ENCODE assay signal across 8 mouse cellular contexts in the genomic region with DNA sequence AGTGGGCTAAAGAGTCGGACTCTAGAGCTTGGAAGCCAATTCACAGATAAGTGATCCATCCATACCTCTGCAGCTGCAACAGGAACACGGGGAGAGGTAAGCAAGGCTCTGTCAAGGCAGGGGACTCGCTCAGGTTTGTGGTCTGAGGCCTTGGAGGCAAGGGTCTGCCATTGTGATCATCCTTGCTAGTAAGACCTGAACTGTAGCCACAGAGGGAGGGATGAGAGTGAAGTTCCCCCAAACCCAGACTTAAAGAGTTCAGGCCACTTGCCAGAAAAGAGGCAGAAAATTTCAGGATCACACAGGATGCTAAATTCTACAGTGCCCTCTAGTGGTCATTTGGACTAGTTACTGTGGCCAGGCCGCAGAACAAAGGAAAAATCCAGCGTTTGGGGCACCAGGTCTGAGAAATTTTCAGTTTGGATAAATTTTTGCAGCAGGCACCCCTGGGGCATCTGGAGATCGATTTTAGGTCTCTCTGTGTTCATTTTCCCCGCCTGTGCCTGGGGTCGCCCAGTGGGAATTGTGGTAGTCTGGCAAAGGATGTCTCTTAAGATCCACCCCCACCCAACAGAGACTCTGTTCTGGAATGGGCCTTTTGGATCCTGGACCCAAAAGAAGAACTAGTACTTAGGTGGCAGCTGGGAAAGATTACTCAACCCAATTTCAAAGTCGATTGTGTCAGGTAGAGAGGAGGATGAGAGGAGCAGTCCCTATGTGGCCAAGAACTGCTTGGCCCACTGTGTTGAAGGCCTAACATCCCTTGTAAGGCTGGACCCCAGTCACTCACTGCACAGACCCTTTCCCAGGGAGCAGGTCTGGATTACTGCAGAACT. TPM values are rescaled to one million over a fixed set of nuclear protein-coding genes. Genes with fewer than 3 reads are reported as not detected.
A peak's percentile ranks its signal among the peaks of the same experiment; 100 is the strongest.
DNase-seq lines count a peak whose midpoint lies in the region; ATAC-seq lines count a peak whose summit lies in the region.

No protein-coding gene starts in this region.

- WGBS in liver, embryonic 11.5 days = 44% methylated on average over 9 of the region's 9 CpGs
- WGBS in liver, embryonic 12.5 days (ENCODE audit: insufficient replicate concordance) = 34% methylated on average over 9 of the region's 9 CpGs
- 39% methylated on average over 9 of the region's 9 CpGs for WGBS in forebrain, embryonic 12.5 days
- WGBS in hindbrain, embryonic 16.5 days = 44% methylated on average over 9 of the region's 9 CpGs
- WGBS in midbrain, embryonic 13.5 days = 40% methylated on average over 9 of the region's 9 CpGs

- H3K36me3 ChIP-seq in liver, embryonic 11.5 days (ENCODE audit: control insufficient read depth, insufficient read depth, low read length) = no peaks in the 10 kb centered on the region
- H3K36me3 ChIP-seq in liver, embryonic 12.5 days = no peaks in the 10 kb centered on the region
- H3K36me3 ChIP-seq in forebrain, embryonic 12.5 days (replicated peaks) = no peaks in the 10 kb centered on the region
- H3K36me3 ChIP-seq in hindbrain, embryonic 16.5 days (ENCODE audit: control insufficient read depth, insufficient read depth, low read length) = no peaks in the 10 kb centered on the region
- H3K36me3 ChIP-seq in midbrain, embryonic 13.5 days = no peaks in the 10 kb centered on the region

- H3K9me3 ChIP-seq in liver, embryonic 11.5 days (ENCODE audit: control insufficient read depth, low read length) = no peaks in the 10 kb centered on the region
- no peaks in the 10 kb centered on the region for H3K9me3 ChIP-seq in liver, embryonic 12.5 days (replicated peaks)
- H3K9me3 ChIP-seq in forebrain, embryonic 12.5 days = no peaks in the 10 kb centered on the region
- H3K9me3 ChIP-seq in hindbrain, embryonic 16.5 days (ENCODE audit: control insufficient read depth, low read length) = no peaks in the 10 kb centered on the region
- H3K9me3 ChIP-seq in midbrain, embryonic 13.5 days = no peaks in the 10 kb centered on the region

- no peak overlapping the region for H3K4me3 ChIP-seq in liver, embryonic 11.5 days (ENCODE audit: low read depth, low read length)
- H3K4me3 ChIP-seq in liver, embryonic 12.5 days = no peak overlapping the region
- no peak overlapping the region for H3K4me3 ChIP-seq in forebrain, embryonic 12.5 days (replicated peaks)
- no peak overlapping the region for H3K4me3 ChIP-seq in hindbrain, embryonic 16.5 days (ENCODE audit: low read length)
- no peak overlapping the region for H3K4me3 ChIP-seq in midbrain, embryonic 13.5 days (replicated peaks)

- DNase-seq in liver, embryonic 11.5 days (ENCODE audit: low spot score) = no peak
- peak; percentile 20 for DNase-seq in c-Kit-positive CD71-negative TER-119-negative erythroid progenitor cells, embryonic 14.5 days (ENCODE audit: low read depth)
- DNase-seq in left cerebral cortex, adult 18-20 months (ENCODE audit: low spot score in 2 of 2) = peak; percentile 9 to 19
- DNase-seq in telencephalon, adult 2 months (ENCODE audit: low read depth, low spot score) = peak; percentile 10

- H3K9ac ChIP-seq in liver, embryonic 11.5 days (ENCODE audit: low read depth, low read length) = no peak overlapping the region
- no peak overlapping the region for H3K9ac ChIP-seq in liver, embryonic 12.5 days
- no peak overlapping the region for H3K9ac ChIP-seq in forebrain, embryonic 12.5 days
- H3K9ac ChIP-seq in hindbrain, embryonic 16.5 days (ENCODE audit: low read depth, low read length) = peak overlapping the region; percentile 37
- H3K9ac ChIP-seq in midbrain, embryonic 13.5 days (replicated peaks) = no peak overlapping the region; the same call in 1 of the 2 replicates

- peak; percentile 54; the same call in 1 of the 2 replicates for ATAC-seq in liver, embryonic 11.5 days (replicated peaks; ENCODE audit: low FRiP score)
- ATAC-seq in liver, embryonic 12.5 days = no peak
- ATAC-seq in forebrain, embryonic 12.5 days (ENCODE audit: low FRiP score) = peak; percentile 81
- ATAC-seq in hindbrain, embryonic 16.5 days = peak; percentile 80
- ATAC-seq in midbrain, embryonic 13.5 days = peak; percentile 80

- H3K4me1 ChIP-seq in liver, embryonic 11.5 days (replicated peaks; ENCODE audit: control insufficient read depth, insufficient read depth, low read length) = no peaks in the 10 kb centered on the region
- no peaks in the 10 kb centered on the region for H3K4me1 ChIP-seq in liver, embryonic 12.5 days
- H3K4me1 ChIP-seq in forebrain, embryonic 12.5 days = no peaks in the 10 kb centered on the region
- H3K4me1 ChIP-seq in hindbrain, embryonic 16.5 days (ENCODE audit: control insufficient read depth, insufficient read depth, low read depth, low read length) = no peaks in the 10 kb centered on the region
- H3K4me1 ChIP-seq in midbrain, embryonic 13.5 days (replicated peaks) = 0 out of 2 replicates have a peak, but pooled peaks cover 2% of the 10 kb centered on the region

- H3K27ac ChIP-seq in liver, embryonic 11.5 days (ENCODE audit: low read depth, low read length) = no peak overlapping the region
- no peak overlapping the region for H3K27ac ChIP-seq in liver, embryonic 12.5 days
- no peak overlapping the region for H3K27ac ChIP-seq in forebrain, embryonic 12.5 days
- H3K27ac ChIP-seq in hindbrain, embryonic 16.5 days (ENCODE audit: low read depth, low read length) = no peak overlapping the region
- no peak overlapping the region for H3K27ac ChIP-seq in midbrain, embryonic 13.5 days

- no peaks in the 10 kb centered on the region for H3K27me3 ChIP-seq in liver, embryonic 11.5 days (replicated peaks; ENCODE audit: control insufficient read depth, insufficient read depth, low read length)
- H3K27me3 ChIP-seq in liver, embryonic 12.5 days (replicated peaks) = no peaks in the 10 kb centered on the region
- H3K27me3 ChIP-seq in forebrain, embryonic 12.5 days = no peaks in the 10 kb centered on the region
- H3K27me3 ChIP-seq in hindbrain, embryonic 16.5 days (replicated peaks; ENCODE audit: control insufficient read depth, insufficient read depth, low read length) = no peaks in the 10 kb centered on the region; the same call in 1 of the 2 replicates
- H3K27me3 ChIP-seq in midbrain, embryonic 13.5 days = no peaks in the 10 kb centered on the region

- no peak overlapping the region for H3K4me2 ChIP-seq in liver, embryonic 11.5 days
- no peak overlapping the region for H3K4me2 ChIP-seq in liver, embryonic 12.5 days
- H3K4me2 ChIP-seq in forebrain, embryonic 12.5 days = no peak overlapping the region
- no peak overlapping the region for H3K4me2 ChIP-seq in hindbrain, embryonic 16.5 days (ENCODE audit: low read length)
- H3K4me2 ChIP-seq in midbrain, embryonic 13.5 days (replicated peaks) = no peak overlapping the region

RNA-seq across cellular contexts. Expression of a gene that starts 24.6 kb away (rescaled TPM):
- polyA plus RNA-seq in liver, embryonic 11.5 days (2014; fragmentation: Nextera tagmentation; extraction: Ambion mirVana) = 9.8 and 13.1 TPM in 2 replicates
- polyA plus RNA-seq in liver, embryonic 12.5 days (2016; fragmentation: Nextera tagmentation; extraction: Ambion mirVana) = 6.0 and 8.8 TPM in 2 replicates
- 13.4 and 14.2 TPM in 2 replicates for polyA plus RNA-seq in forebrain, embryonic 12.5 days (2016; fragmentation: Nextera tagmentation; extraction: Ambion mirVana)
- 16.5 and 17.9 TPM in 2 replicates for polyA plus RNA-seq in hindbrain, embryonic 16.5 days (2015; fragmentation: Nextera tagmentation; extraction: Ambion mirVana)
- 10 to 100 TPM; 13.3 to 13.7 TPM for total RNA-seq in left cerebral cortex, adult 18-20 months (2021)
- polyA plus RNA-seq in midbrain, embryonic 13.5 days (2015; fragmentation: Nextera tagmentation; extraction: Ambion mirVana) = 17.7 and 17.9 TPM in 2 replicates
